Mouse (Mus musculus): Measurements from ENCODE around the gene Rtraf. TPM values are rescaled to one million over a fixed set of nuclear protein-coding genes. Genes with fewer than 3 reads are reported as not detected.

Gene Rtraf
- polyA plus RNA-seq, 1 experiment from 2014 or later: 226 TPM

- H3K4me1 ChIP-seq (replicated peaks): peaks cover 39% of the 10 kb centered on the region
- H3K36me3 ChIP-seq: peaks cover 15% of the 10 kb centered on the region
- peak overlapping the region; percentile 93 for H3K27ac ChIP-seq (replicated peaks)
- no peaks in the 10 kb centered on the region for H3K27me3 ChIP-seq
- H3K9me3 ChIP-seq: no peaks in the 10 kb centered on the region
- no peak overlapping the region for H3K4me3 ChIP-seq
- peak overlapping the region; percentile 0; the same call in 1 of the 2 replicates for H3K9ac ChIP-seq
- 22% methylated on average over 11 of the region's 11 CpGs for WGBS
- H3K4me2 ChIP-seq: peak overlapping the region; percentile 22; the same call in 1 of the 2 replicates
- peak; percentile 28; the same call in 1 of the 2 replicates for ATAC-seq (ENCODE audit: low read depth)
Measured at GRCm38 (mm10) chr14:19825481-19825880, 1.9 kb upstream of the Rtraf start.

- WGBS: 96% methylated on average over 5 of the region's 5 CpGs
- Histone ChIP-seq H3K4me3 (no peak overlapping the region), H3K9me3 (no peaks in the 10 kb centered on the region), H3K9ac (no peak overlapping the region), H3K27ac (replicated peaks) (no peak overlapping the region), H3K4me1 (replicated peaks) (peaks cover 44% of the 10 kb centered on the region), H3K4me2 (no peak overlapping the region), H3K27me3 (no peaks in the 10 kb centered on the region), H3K36me3 (peaks cover 35% of the 10 kb centered on the region)
- ATAC-seq (ENCODE audit: low read depth): no peak
Measured at GRCm38 (mm10) chr14:19821686-19822085, 1.9 kb downstream of the Rtraf start.

GRCm38 (mm10) chr14:19817949-19818348 lies 5.7 kb downstream of the Rtraf start:
- Histone ChIP-seq H3K4me3 (no peak overlapping the region), H3K27ac (replicated peaks) (no peak overlapping the region), H3K36me3 (peaks cover 68% of the 10 kb centered on the region), H3K4me1 (replicated peaks) (peaks cover 19% of the 10 kb centered on the region), H3K9me3 (no peaks in the 10 kb centered on the region), H3K9ac (no peak overlapping the region), H3K27me3 (no peaks in the 10 kb centered on the region), H3K4me2 (no peak overlapping the region)
- 17% methylated on average over 1 of the region's 1 CpGs for WGBS
- ATAC-seq (ENCODE audit: low read depth): no peak

GRCm38 (mm10) chr14:19813061-19813460 lies 10.6 kb downstream of the Rtraf start:
- ATAC-seq (ENCODE audit: low read depth): no peak
- 80% methylated on average over 2 of the region's 2 CpGs for WGBS
- H3K36me3 ChIP-seq: peaks cover 64% of the 10 kb centered on the region

GRCm38 (mm10) chr14:19809934-19810333 lies 13.7 kb downstream of the Rtraf start:
- Histone ChIP-seq H3K27me3 (no peaks in the 10 kb centered on the region), H3K36me3 (peaks cover 53% of the 10 kb centered on the region), H3K9me3 (no peaks in the 10 kb centered on the region), H3K4me3 (no peak overlapping the region), H3K4me2 (no peak overlapping the region), H3K9ac (no peak overlapping the region), H3K4me1 (replicated peaks) (no peaks in the 10 kb centered on the region), H3K27ac (replicated peaks) (no peak overlapping the region)
- WGBS: 70% methylated on average over 10 of the region's 10 CpGs
- no peak for ATAC-seq (ENCODE audit: low read depth)

More at GRCm38 (mm10) chr14:19813061-19813460, 10.6 kb downstream of the Rtraf start:
- Histone ChIP-seq H3K4me3 (no peak overlapping the region), H3K27me3 (no peaks in the 10 kb centered on the region), H3K9me3 (no peaks in the 10 kb centered on the region), H3K4me2 (no peak overlapping the region), H3K27ac (replicated peaks) (no peak overlapping the region), H3K9ac (no peak overlapping the region), H3K4me1 (replicated peaks) (no peaks in the 10 kb centered on the region)

- H3K9me3 ChIP-seq: no peaks in the 10 kb centered on the region
- H3K4me1 ChIP-seq (replicated peaks): no peaks in the 10 kb centered on the region
- 89% methylated on average over 2 of the region's 2 CpGs for WGBS
- no peak overlapping the region for H3K4me3 ChIP-seq
- H3K9ac ChIP-seq: no peak overlapping the region
- H3K36me3 ChIP-seq: peaks cover 35% of the 10 kb centered on the region
- no peak overlapping the region for H3K27ac ChIP-seq (replicated peaks)
- no peak for ATAC-seq (ENCODE audit: low read depth)
- H3K27me3 ChIP-seq: no peaks in the 10 kb centered on the region
- no peak overlapping the region for H3K4me2 ChIP-seq
Measured at GRCm38 (mm10) chr14:19807858-19808257, 15.8 kb downstream of the Rtraf start.

- no peak overlapping the region for H3K4me3 ChIP-seq
Measured at GRCm38 (mm10) chr14:19807339-19807738, 16.3 kb downstream of the Rtraf start.

GRCm38 (mm10) chr14:19803623-19804022 lies 20.0 kb downstream of the Rtraf start:
- ATAC-seq (ENCODE audit: low read depth): no peak
- no peak overlapping the region for H3K27ac ChIP-seq (replicated peaks)
- H3K4me2 ChIP-seq: no peak overlapping the region
- H3K9ac ChIP-seq: no peak overlapping the region
- no peaks in the 10 kb centered on the region for H3K4me1 ChIP-seq (replicated peaks)
- H3K36me3 ChIP-seq: peaks cover 7% of the 10 kb centered on the region; the same call in 1 of the 2 replicates
- no peak overlapping the region for H3K4me3 ChIP-seq
- no peaks in the 10 kb centered on the region for H3K9me3 ChIP-seq
- H3K27me3 ChIP-seq: no peaks in the 10 kb centered on the region
- WGBS: 65% methylated on average over 10 of the region's 10 CpGs

More at GRCm38 (mm10) chr14:19807339-19807738, 16.3 kb downstream of the Rtraf start:
- Histone ChIP-seq H3K4me1 (replicated peaks) (no peaks in the 10 kb centered on the region), H3K36me3 (peaks cover 30% of the 10 kb centered on the region), H3K9ac (no peak overlapping the region), H3K27me3 (no peaks in the 10 kb centered on the region), H3K27ac (replicated peaks) (no peak overlapping the region), H3K4me2 (no peak overlapping the region), H3K9me3 (no peaks in the 10 kb centered on the region)
- 75% methylated on average over 3 of the region's 3 CpGs for WGBS
- no peak for ATAC-seq (ENCODE audit: low read depth)

GRCm38 (mm10) chr14:19803222-19803621 lies 20.4 kb downstream of the Rtraf start:
- no peaks in the 10 kb centered on the region for H3K27me3 ChIP-seq
- no peak overlapping the region for H3K9ac ChIP-seq
- no peak overlapping the region for H3K27ac ChIP-seq (replicated peaks)
- H3K4me1 ChIP-seq (replicated peaks): no peaks in the 10 kb centered on the region
- H3K9me3 ChIP-seq: no peaks in the 10 kb centered on the region
- H3K4me3 ChIP-seq: no peak overlapping the region
- H3K36me3 ChIP-seq: peaks cover 7% of the 10 kb centered on the region; the same call in 1 of the 2 replicates
- ATAC-seq (ENCODE audit: low read depth): no peak
- no peak overlapping the region for H3K4me2 ChIP-seq
- WGBS: 56% methylated on average over 4 of the region's 4 CpGs

GRCm38 (mm10) chr14:19801474-19802215 lies 22.0 kb downstream of the Rtraf start:
- H3K4me1 ChIP-seq (replicated peaks): no peaks in the 10 kb centered on the region
- WGBS: 80% methylated on average over 8 of the region's 8 CpGs
- ATAC-seq (ENCODE audit: low read depth): no peak

GRCm38 (mm10) chr14:19800485-19800884 lies 23.1 kb downstream of the Rtraf start:
- no peak overlapping the region for H3K4me2 ChIP-seq
- no peaks in the 10 kb centered on the region for H3K27me3 ChIP-seq
- H3K27ac ChIP-seq (replicated peaks): no peak overlapping the region
- H3K9ac ChIP-seq: no peak overlapping the region
- H3K36me3 ChIP-seq: no peaks in the 10 kb centered on the region
- H3K4me1 ChIP-seq (replicated peaks): no peaks in the 10 kb centered on the region
- ATAC-seq (ENCODE audit: low read depth): no peak
- no peak overlapping the region for H3K4me3 ChIP-seq
- no peaks in the 10 kb centered on the region for H3K9me3 ChIP-seq
- 70% methylated on average over 2 of the region's 2 CpGs for WGBS

More at GRCm38 (mm10) chr14:19801474-19802215, 22.0 kb downstream of the Rtraf start:
- H3K9me3 ChIP-seq: no peaks in the 10 kb centered on the region
- H3K9ac ChIP-seq: no peak overlapping the region
- no peak overlapping the region for H3K27ac ChIP-seq (replicated peaks)
- H3K4me3 ChIP-seq: no peak overlapping the region
- peaks cover 7% of the 10 kb centered on the region; the same call in 1 of the 2 replicates for H3K36me3 ChIP-seq
- H3K4me2 ChIP-seq: no peak overlapping the region
- H3K27me3 ChIP-seq: no peaks in the 10 kb centered on the region

GRCm38 (mm10) chr14:19796541-19797304 lies 26.9 kb downstream of the Rtraf start:
- Histone ChIP-seq H3K4me1 (replicated peaks) (no peaks in the 10 kb centered on the region), H3K27me3 (no peaks in the 10 kb centered on the region), H3K9me3 (no peaks in the 10 kb centered on the region), H3K4me3 (no peak overlapping the region), H3K4me2 (no peak overlapping the region), H3K27ac (replicated peaks) (no peak overlapping the region), H3K36me3 (no peaks in the 10 kb centered on the region), H3K9ac (no peak overlapping the region)
- ATAC-seq (ENCODE audit: low read depth): no peak
- 84% methylated on average over 18 of the region's 18 CpGs for WGBS

All from neural tube, embryonic 13.5 days (tissue).